Mouse (Mus musculus) layer of hippocampus, adult 8-10 months (tissue): ENCODE measurements around the gene Arsb. TPM values are rescaled to one million over a fixed set of nuclear protein-coding genes. Genes with fewer than 3 reads are reported as not detected.
"Not testable (repeated sequence)": the region's sequence is repeated elsewhere in the genome, so short reads cannot be mapped to it uniquely, and the experiment has no call there.

Experiments
- DNase-seq, 2 experiments: peaks; one replicate each; pipeline ENCODE4 v3.0.0; 2022; ENCODE audit warnings: low spot score in 2 of 2
- microRNA-seq, 2 experiments: library from miRNA; unstranded; fragments of <30 nt; microRNA quantifications; one replicate each; pipeline ENCODE4 v1.2.0; 2022
- total RNA-seq, 4 experiments: library from RNA; stranded (reverse); gene quantifications; 2 replicates each; pipeline ENCODE4 v1.2.4; 2022

Arsb gene
- total RNA-seq, 4 experiments from 2014 or later, result 81.5 to 103 (median 92.5) TPM

- DNase-seq, result no peak
Measured at GRCm38 (mm10) chr13:93984521-93984920, 213.1 kb downstream of the Arsb start.

GRCm38 (mm10) chr13:93985181-93985580 is 213.8 kb downstream of the Arsb start:
- no peak for DNase-seq

- not testable (repeated sequence) for DNase-seq
Measured at GRCm38 (mm10) chr13:93985750-93986149, 214.3 kb downstream of the Arsb start.

GRCm38 (mm10) chr13:93987611-93988010 is 216.2 kb downstream of the Arsb start:
- DNase-seq, result no peak

- no peak for DNase-seq
Measured at GRCm38 (mm10) chr13:93989208-93989607, 217.8 kb downstream of the Arsb start.

- DNase-seq, result no peak
Measured at GRCm38 (mm10) chr13:93989736-93990611, 218.5 kb downstream of the Arsb start.

- no peak for DNase-seq
Measured at GRCm38 (mm10) chr13:93990841-93991240, 219.4 kb downstream of the Arsb start.

GRCm38 (mm10) chr13:93992342-93992882 is 221.0 kb downstream of the Arsb start:
- DNase-seq, result no peak

Small RNAs within 50 kb of the gene (microRNA-seq; reads per million reads assigned to microRNA genes)
- gene Gm25534 (0 reads per million in 2 experiments), gene Mir5624 (0 reads per million in 2 experiments)

Other genes with a start within 250 kb of the Arsb start
- gene Bhmt, start 133.7 kb upstream of the Arsb start, total RNA-seq, result not detected
- gene Bhmt2, start 97.3 kb upstream of the Arsb start, total RNA-seq, result under 1 TPM; 0.21 to 0.58 (median 0.35) TPM
- under 1 TPM; 0.16 to 0.79 (median 0.28) TPM for gene Dmgdh, start 97.2 kb upstream of the Arsb start, total RNA-seq